Mouse (Mus musculus): ENCODE results near the gene Arhgef2. TPM values are rescaled to one million over a fixed set of nuclear protein-coding genes. Genes with fewer than 3 reads are reported as not detected.

Arhgef2 gene
- polyA plus RNA-seq, 1 experiment from 2014 or later, result 102 TPM

DNA sequence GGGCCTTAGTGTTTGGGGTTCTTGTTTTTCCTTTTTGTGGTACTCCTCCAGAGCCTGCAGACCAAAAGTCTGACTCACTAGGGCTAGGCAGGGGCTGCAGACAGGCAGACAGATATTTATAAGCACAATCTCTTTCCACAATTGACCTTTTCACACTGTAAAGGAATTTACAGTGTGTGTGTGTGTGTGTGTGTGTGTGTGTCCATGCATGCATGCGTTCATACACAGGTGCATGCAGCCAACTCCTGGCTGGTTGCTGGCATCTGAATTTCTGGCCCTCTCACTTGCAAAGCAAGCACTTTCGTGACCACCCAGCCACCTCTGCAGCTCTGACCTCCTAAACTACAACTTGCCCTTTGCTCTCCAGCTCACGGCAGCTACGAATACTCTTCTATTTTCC, 3.3 kb downstream of the Arhgef2 start:
- Histone ChIP-seq H3K4me2 (no peak overlapping the region), H3K36me3 (ENCODE audit: control insufficient read depth, insufficient read depth, low read length) (no peaks in the 10 kb centered on the region), H3K9me3 (replicated peaks; ENCODE audit: control insufficient read depth, low read length) (no peaks in the 10 kb centered on the region), H3K4me1 (ENCODE audit: control insufficient read depth, insufficient read depth, low read length) (peaks cover 8% of the 10 kb centered on the region), H3K27ac (ENCODE audit: low read depth, low read length) (no peak overlapping the region), H3K9ac (ENCODE audit: low read depth, low read length) (no peak overlapping the region), H3K4me3 (ENCODE audit: low read depth, low read length) (no peak overlapping the region), H3K27me3 (ENCODE audit: control insufficient read depth, insufficient read depth, low read length) (no peaks in the 10 kb centered on the region)
- no peak for ATAC-seq (replicated peaks; ENCODE audit: insufficient number of reproducible peaks, low FRiP score, low TSS enrichment)
- WGBS (ENCODE audit: insufficient replicate concordance), result 64% methylated on average over 4 of the region's 4 CpGs

DNA sequence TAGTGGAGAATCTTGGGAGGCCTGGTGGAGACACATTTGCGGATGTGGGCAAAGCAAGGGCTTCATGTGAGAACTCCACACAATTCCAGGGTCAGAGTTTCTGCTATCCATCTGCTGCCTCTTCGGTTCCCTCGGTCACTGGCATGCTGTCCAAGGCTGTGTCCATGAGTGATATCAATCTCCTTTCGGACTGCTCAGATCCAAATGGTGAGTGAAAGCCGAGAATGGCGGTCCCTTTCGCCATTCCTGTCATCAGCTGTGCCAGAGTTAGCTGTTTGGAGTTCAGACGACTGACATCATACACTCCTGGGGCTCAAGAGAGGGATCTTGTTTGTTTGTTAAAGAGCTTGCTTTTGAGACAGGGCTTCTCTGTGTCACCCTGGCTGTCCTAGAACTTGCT, 8.7 kb downstream of the Arhgef2 start:
- H3K9ac ChIP-seq (ENCODE audit: low read depth, low read length), result no peak overlapping the region
- no peak overlapping the region for H3K4me3 ChIP-seq (ENCODE audit: low read depth, low read length)
- no peak overlapping the region for H3K4me2 ChIP-seq
- no peak for ATAC-seq (replicated peaks; ENCODE audit: insufficient number of reproducible peaks, low FRiP score, low TSS enrichment)
- no peak overlapping the region for H3K27ac ChIP-seq (ENCODE audit: low read depth, low read length)
- WGBS (ENCODE audit: insufficient replicate concordance), result 56% methylated on average over 8 of the region's 8 CpGs
- H3K4me1 ChIP-seq (ENCODE audit: control insufficient read depth, insufficient read depth, low read length), result peaks cover 24% of the 10 kb centered on the region
- H3K9me3 ChIP-seq (replicated peaks; ENCODE audit: control insufficient read depth, low read length), result no peaks in the 10 kb centered on the region
- H3K36me3 ChIP-seq (ENCODE audit: control insufficient read depth, insufficient read depth, low read length), result no peaks in the 10 kb centered on the region
- no peaks in the 10 kb centered on the region for H3K27me3 ChIP-seq (ENCODE audit: control insufficient read depth, insufficient read depth, low read length)

DNA sequence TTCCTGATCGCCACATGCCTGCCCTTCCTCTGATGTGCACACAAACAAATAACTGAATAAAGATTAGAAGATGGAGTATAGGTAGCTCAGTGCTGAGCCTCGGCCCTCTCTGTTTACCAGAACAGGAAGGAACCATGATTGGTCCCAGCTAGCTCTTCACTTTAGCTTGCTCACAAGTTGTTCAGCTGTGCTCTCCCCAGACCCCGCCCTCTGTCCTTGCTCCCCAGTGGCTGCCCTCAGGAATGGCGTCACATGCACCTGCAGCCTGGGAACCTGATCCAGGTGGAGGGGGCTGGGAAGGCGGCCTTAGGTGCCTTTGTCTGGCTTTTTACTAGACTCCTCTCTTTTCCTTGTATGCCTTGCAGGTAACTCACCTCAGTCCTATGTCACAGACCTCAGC, 9.4 kb downstream of the Arhgef2 start:
- WGBS (ENCODE audit: insufficient replicate concordance), result 73% methylated on average over 5 of the region's 5 CpGs
- H3K4me1 ChIP-seq (ENCODE audit: control insufficient read depth, insufficient read depth, low read length), result peaks cover 24% of the 10 kb centered on the region
- no peaks in the 10 kb centered on the region for H3K9me3 ChIP-seq (replicated peaks; ENCODE audit: control insufficient read depth, low read length)
- no peaks in the 10 kb centered on the region for H3K36me3 ChIP-seq (ENCODE audit: control insufficient read depth, insufficient read depth, low read length)
- H3K9ac ChIP-seq (ENCODE audit: low read depth, low read length), result 0 out of 2 replicates have a peak overlapping the region, but pooled peaks have one; percentile 24
- H3K4me3 ChIP-seq (ENCODE audit: low read depth, low read length), result no peak overlapping the region
- no peak for ATAC-seq (replicated peaks; ENCODE audit: insufficient number of reproducible peaks, low FRiP score, low TSS enrichment)
- H3K4me2 ChIP-seq, result no peak overlapping the region
- no peak overlapping the region for H3K27ac ChIP-seq (ENCODE audit: low read depth, low read length)
- H3K27me3 ChIP-seq (ENCODE audit: control insufficient read depth, insufficient read depth, low read length), result no peaks in the 10 kb centered on the region

GRCm38 (mm10) chr3:88615902-88616391, 10.2 kb downstream of the Arhgef2 start:
- no peak for ATAC-seq (replicated peaks; ENCODE audit: insufficient number of reproducible peaks, low FRiP score, low TSS enrichment)
- peaks cover 29% of the 10 kb centered on the region for H3K4me1 ChIP-seq (ENCODE audit: control insufficient read depth, insufficient read depth, low read length)

GRCm38 (mm10) chr3:88616951-88617500, 11.3 kb downstream of the Arhgef2 start:
- H3K9me3 ChIP-seq (replicated peaks; ENCODE audit: control insufficient read depth, low read length), result no peaks in the 10 kb centered on the region
- ATAC-seq (replicated peaks; ENCODE audit: insufficient number of reproducible peaks, low FRiP score, low TSS enrichment), result no peak
- no peak overlapping the region for H3K27ac ChIP-seq (ENCODE audit: low read depth, low read length)
- no peak overlapping the region for H3K4me3 ChIP-seq (ENCODE audit: low read depth, low read length)
- H3K27me3 ChIP-seq (ENCODE audit: control insufficient read depth, insufficient read depth, low read length), result no peaks in the 10 kb centered on the region
- H3K4me2 ChIP-seq, result no peak overlapping the region
- 76% methylated on average over 3 of the region's 3 CpGs for WGBS (ENCODE audit: insufficient replicate concordance)
- H3K4me1 ChIP-seq (ENCODE audit: control insufficient read depth, insufficient read depth, low read length), result peaks cover 29% of the 10 kb centered on the region
- no peaks in the 10 kb centered on the region for H3K36me3 ChIP-seq (ENCODE audit: control insufficient read depth, insufficient read depth, low read length)
- H3K9ac ChIP-seq (ENCODE audit: low read depth, low read length), result no peak overlapping the region

More at GRCm38 (mm10) chr3:88615902-88616391, 10.2 kb downstream of the Arhgef2 start:
- Histone ChIP-seq H3K27ac (ENCODE audit: low read depth, low read length) (no peak overlapping the region), H3K9me3 (replicated peaks; ENCODE audit: control insufficient read depth, low read length) (no peaks in the 10 kb centered on the region), H3K9ac (ENCODE audit: low read depth, low read length) (no peak overlapping the region), H3K27me3 (ENCODE audit: control insufficient read depth, insufficient read depth, low read length) (no peaks in the 10 kb centered on the region), H3K4me3 (ENCODE audit: low read depth, low read length) (no peak overlapping the region), H3K36me3 (ENCODE audit: control insufficient read depth, insufficient read depth, low read length) (no peaks in the 10 kb centered on the region), H3K4me2 (peak overlapping the region; percentile 34)
- WGBS (ENCODE audit: insufficient replicate concordance), result 48% methylated on average over 9 of the region's 9 CpGs

DNA sequence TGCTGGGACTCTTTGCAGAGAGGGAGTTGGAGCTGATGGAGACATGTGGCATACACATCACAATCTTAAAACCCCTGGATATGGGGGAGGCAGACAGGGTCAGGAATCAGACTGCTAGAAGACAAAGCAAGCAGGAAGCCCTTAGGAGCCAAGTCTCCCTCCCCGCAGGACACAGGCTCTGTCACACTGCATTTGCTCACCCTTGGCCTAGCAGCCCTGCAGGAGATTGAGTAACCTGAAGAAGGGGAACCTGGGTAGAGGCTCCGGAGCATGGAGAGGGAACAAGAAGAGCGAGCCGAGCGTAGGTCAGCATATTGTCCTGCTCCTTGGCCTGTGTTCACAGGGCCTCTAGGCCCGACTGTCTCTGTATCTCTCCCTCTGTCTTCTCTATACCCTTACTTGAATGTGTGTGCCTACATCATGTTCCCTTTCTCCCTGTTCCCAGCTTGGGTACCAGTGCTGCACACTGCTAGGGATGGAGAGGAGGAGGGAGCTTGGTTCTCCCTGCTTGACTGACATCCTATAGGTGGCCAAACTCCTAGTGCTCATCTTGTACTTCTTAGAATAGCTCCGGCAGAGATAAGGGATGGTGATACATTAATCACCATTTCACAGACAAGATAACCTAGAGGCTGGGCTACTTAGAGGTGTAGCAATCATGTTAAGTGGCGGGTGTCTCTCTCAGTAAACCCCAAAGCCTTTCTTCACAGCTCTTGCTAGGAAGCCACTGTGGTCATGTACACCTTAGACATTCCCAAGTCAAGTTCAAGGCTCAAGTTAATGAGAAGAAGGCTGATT, 12.5 kb downstream of the Arhgef2 start:
- Histone ChIP-seq H3K9ac (ENCODE audit: low read depth, low read length) (no peak overlapping the region), H3K4me2 (no peak overlapping the region), H3K27me3 (ENCODE audit: control insufficient read depth, insufficient read depth, low read length) (no peaks in the 10 kb centered on the region), H3K36me3 (ENCODE audit: control insufficient read depth, insufficient read depth, low read length) (no peaks in the 10 kb centered on the region), H3K4me3 (ENCODE audit: low read depth, low read length) (no peak overlapping the region), H3K9me3 (replicated peaks; ENCODE audit: control insufficient read depth, low read length) (no peaks in the 10 kb centered on the region), H3K4me1 (ENCODE audit: control insufficient read depth, insufficient read depth, low read length) (peaks cover 29% of the 10 kb centered on the region), H3K27ac (ENCODE audit: low read depth, low read length) (no peak overlapping the region)
- ATAC-seq (replicated peaks; ENCODE audit: insufficient number of reproducible peaks, low FRiP score, low TSS enrichment), result no peak
- WGBS (ENCODE audit: insufficient replicate concordance), result 49% methylated on average over 8 of the region's 8 CpGs

DNA sequence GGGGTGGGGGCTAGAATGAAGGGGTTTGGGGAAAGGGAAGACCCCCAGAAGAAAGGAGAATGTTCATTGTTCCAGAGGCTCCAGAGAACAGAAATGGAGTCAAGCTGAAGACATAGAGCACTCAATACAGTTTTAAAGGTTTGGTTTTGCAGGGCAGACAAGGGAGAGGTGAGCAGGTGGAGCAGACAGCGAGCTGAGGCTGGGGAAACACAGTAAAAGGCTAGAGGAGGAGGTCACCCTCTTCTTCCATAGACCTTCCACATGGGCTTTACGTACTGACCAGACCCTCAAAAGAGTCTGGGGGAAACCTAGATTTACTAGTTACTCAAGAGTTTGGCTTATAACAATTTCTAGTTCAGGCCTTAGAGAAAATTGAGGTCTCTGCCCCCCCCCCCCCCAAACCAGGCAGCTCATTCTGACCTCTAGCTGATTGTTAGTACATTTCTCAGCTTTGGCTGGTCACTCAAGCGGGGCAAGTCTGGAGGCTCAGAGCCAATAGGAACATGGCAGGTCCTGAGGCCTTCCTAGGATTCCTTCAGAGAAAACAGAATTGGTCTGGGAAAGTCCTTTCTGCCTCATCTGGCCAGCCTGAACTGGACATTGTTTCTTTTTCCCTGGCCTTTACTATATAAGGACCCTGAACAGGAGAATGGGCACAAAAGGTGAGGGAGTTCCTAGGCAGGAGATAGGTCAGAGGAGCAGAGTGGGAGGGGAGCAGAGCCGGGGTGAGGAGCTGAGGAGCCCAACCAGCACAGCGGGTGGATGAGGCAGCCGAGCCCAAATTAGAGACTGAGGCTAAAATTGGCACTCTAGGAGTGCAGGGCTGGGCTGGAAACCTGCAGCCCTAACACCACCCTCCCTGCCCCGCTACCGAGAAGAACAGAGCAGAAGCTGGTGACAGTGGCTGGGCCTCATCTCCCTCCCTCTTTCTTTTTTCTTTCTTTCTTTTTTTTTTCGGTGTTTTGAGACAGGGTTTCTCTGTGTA, 13.6 kb downstream of the Arhgef2 start:
- WGBS (ENCODE audit: insufficient replicate concordance), result 34% methylated on average over 9 of the region's 9 CpGs
- Histone ChIP-seq H3K9ac (ENCODE audit: low read depth, low read length) (no peak overlapping the region), H3K36me3 (ENCODE audit: control insufficient read depth, insufficient read depth, low read length) (no peaks in the 10 kb centered on the region), H3K27me3 (ENCODE audit: control insufficient read depth, insufficient read depth, low read length) (no peaks in the 10 kb centered on the region), H3K4me2 (peak overlapping the region; percentile 8; the same call in 1 of the 2 replicates), H3K27ac (ENCODE audit: low read depth, low read length) (peak overlapping the region; percentile 98), H3K4me1 (ENCODE audit: control insufficient read depth, insufficient read depth, low read length) (peaks cover 39% of the 10 kb centered on the region), H3K9me3 (replicated peaks; ENCODE audit: control insufficient read depth, low read length) (no peaks in the 10 kb centered on the region), H3K4me3 (ENCODE audit: low read depth, low read length) (no peak overlapping the region)
- ATAC-seq (replicated peaks; ENCODE audit: insufficient number of reproducible peaks, low FRiP score, low TSS enrichment), result no peak
